In the genomic region with DNA sequence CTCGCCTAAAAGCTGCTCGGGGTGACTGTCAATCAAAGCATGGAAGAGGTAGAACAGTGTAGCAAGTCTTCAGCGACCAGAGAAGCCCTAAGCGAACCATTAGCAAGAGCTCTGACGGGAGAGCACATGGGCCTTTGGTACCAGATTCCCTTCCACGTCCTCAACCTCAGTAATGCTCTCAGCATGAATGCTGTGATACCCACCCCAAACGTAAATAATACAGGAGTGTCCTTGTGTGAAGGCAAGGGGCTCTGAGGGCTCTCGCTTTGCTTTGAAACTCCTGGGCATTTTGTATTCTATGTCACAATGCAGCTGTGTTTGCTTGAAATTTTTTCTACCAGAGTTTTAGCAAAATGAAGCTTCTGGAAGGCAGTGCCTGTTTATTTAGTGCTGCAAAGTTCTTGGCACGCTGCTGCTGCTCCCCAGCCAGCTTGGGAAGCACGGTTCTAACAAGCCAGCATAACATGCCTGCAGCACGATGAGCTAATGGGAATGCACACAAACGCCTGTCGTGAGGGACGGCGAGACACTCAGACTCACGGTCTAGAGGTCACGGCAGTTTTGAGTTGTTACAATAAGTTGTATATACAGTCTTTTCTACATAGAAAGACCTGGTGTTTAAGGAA, we compare ENCODE assay signal across 10 mouse cellular contexts. TPM values are rescaled to one million over a fixed set of nuclear protein-coding genes. Genes with fewer than 3 reads are reported as not detected.
DNase-seq lines count a peak whose midpoint lies in the region; ATAC-seq and TF ChIP-seq lines count a peak whose summit lies in the region.
"Had no signal": no experiment of that assay in that cellular context is flagged by ENCODE, and none has a peak within 500 bp of the region (broad histone marks: within the 10 kb centered on the region; RNA-seq: fewer than 3 reads in every experiment).

No protein-coding gene starts in this region.

- peak; percentile 61 for DNase-seq in brain, embryonic 14.5 days (ENCODE audit: low read depth)
- DNase-seq in lung, postnatal 14 days: peak; percentile 64
- DNase-seq in midbrain, embryonic 14.5 days: no peak
- DNase-seq in kidney, adult 8-10 months: no peak
- DNase-seq in spleen, adult 18-20 months: no peak

- H3K4me3 ChIP-seq in intestine, embryonic 15.5 days (replicated peaks): no peak overlapping the region
- no peak overlapping the region for H3K4me3 ChIP-seq in intestine, postnatal 0 days (ENCODE audit: low read depth, low read length)
- H3K4me3 ChIP-seq in heart, embryonic 16.5 days (ENCODE audit: low read length): no peak overlapping the region
- H3K4me3 ChIP-seq in midbrain, embryonic 14.5 days (replicated peaks; ENCODE audit: low read depth, low read length): no peak overlapping the region
- H3K4me3 ChIP-seq: liver, embryonic 12.5 days had no signal

- H3K4me2 ChIP-seq in intestine, embryonic 15.5 days (replicated peaks): no peak overlapping the region
- H3K4me2 ChIP-seq in intestine, postnatal 0 days (replicated peaks; ENCODE audit: low read depth): no peak overlapping the region
- H3K4me2 ChIP-seq in heart, embryonic 16.5 days (ENCODE audit: low read depth, low read length): no peak overlapping the region
- H3K4me2 ChIP-seq in midbrain, embryonic 14.5 days (ENCODE audit: low read length): no peak overlapping the region
- H3K4me2 ChIP-seq: liver, embryonic 12.5 days had no signal

- TF ChIP-seq POLR2A in brain, embryonic 14.5 days (IDR thresholded peaks at IDR 0.05; ENCODE audit: borderline replicate concordance, extremely low read depth, insufficient read depth, insufficient read length, poor library complexity, severe bottlenecking): no peak

- H3K9ac ChIP-seq in intestine, embryonic 15.5 days: no peak overlapping the region
- H3K9ac ChIP-seq in intestine, postnatal 0 days (ENCODE audit: low read depth, low read length): no peak overlapping the region
- H3K9ac ChIP-seq in heart, embryonic 16.5 days (ENCODE audit: low read length): no peak overlapping the region; the same call in 1 of the 2 replicates
- no peak overlapping the region for H3K9ac ChIP-seq in midbrain, embryonic 14.5 days (replicated peaks; ENCODE audit: low read length)
- H3K9ac ChIP-seq: liver, embryonic 12.5 days had no signal

- H3K36me3 ChIP-seq in intestine, embryonic 15.5 days: peaks cover 9% of the 10 kb centered on the region
- peaks cover 37% of the 10 kb centered on the region for H3K36me3 ChIP-seq in intestine, postnatal 0 days (ENCODE audit: control insufficient read depth, insufficient read depth)
- H3K36me3 ChIP-seq in heart, embryonic 16.5 days (ENCODE audit: control insufficient read depth, insufficient read depth): peaks cover 28% of the 10 kb centered on the region
- H3K36me3 ChIP-seq in midbrain, embryonic 14.5 days (ENCODE audit: control insufficient read depth, insufficient read depth, low read length): peaks cover 26% of the 10 kb centered on the region

- no peaks in the 10 kb centered on the region for H3K9me3 ChIP-seq in intestine, embryonic 15.5 days
- no peaks in the 10 kb centered on the region for H3K9me3 ChIP-seq in intestine, postnatal 0 days (ENCODE audit: control insufficient read depth)
- no peaks in the 10 kb centered on the region for H3K9me3 ChIP-seq in heart, embryonic 16.5 days (replicated peaks; ENCODE audit: control insufficient read depth, low read length)
- H3K9me3 ChIP-seq in midbrain, embryonic 14.5 days (ENCODE audit: control insufficient read depth, low read length): no peaks in the 10 kb centered on the region
- H3K9me3 ChIP-seq: liver, embryonic 12.5 days had no signal

- no peak for ATAC-seq in intestine, embryonic 15.5 days
- no peak for ATAC-seq in intestine, postnatal 0 days
- no peak for ATAC-seq in heart, embryonic 16.5 days (replicated peaks; ENCODE audit: extremely low read depth, insufficient read depth, low FRiP score)
- ATAC-seq in midbrain, embryonic 14.5 days (ENCODE audit: low FRiP score, low TSS enrichment): no peak
- ATAC-seq: liver, embryonic 12.5 days had no signal

- TF ChIP-seq CTCF in intestine, postnatal 0 days (IDR thresholded peaks at IDR 0.05; ENCODE audit: low read depth): no peak
- no peak for TF ChIP-seq CTCF in brain, embryonic 14.5 days (IDR thresholded peaks at IDR 0.05; ENCODE audit: borderline replicate concordance, extremely low read depth, insufficient read depth, insufficient read length)

- no peaks in the 10 kb centered on the region for H3K27me3 ChIP-seq in intestine, embryonic 15.5 days (replicated peaks)
- no peaks in the 10 kb centered on the region for H3K27me3 ChIP-seq in intestine, postnatal 0 days (replicated peaks; ENCODE audit: control insufficient read depth, insufficient read depth, low read length)
- H3K27me3 ChIP-seq in heart, embryonic 16.5 days (ENCODE audit: control insufficient read depth, insufficient read depth, low read length): no peaks in the 10 kb centered on the region
- H3K27me3 ChIP-seq in midbrain, embryonic 14.5 days (ENCODE audit: control insufficient read depth, insufficient read depth, low read length): no peaks in the 10 kb centered on the region
- H3K27me3 ChIP-seq: liver, embryonic 12.5 days had no signal

- no peaks in the 10 kb centered on the region for H3K4me1 ChIP-seq in intestine, embryonic 15.5 days (replicated peaks)
- H3K4me1 ChIP-seq in intestine, postnatal 0 days (replicated peaks; ENCODE audit: control insufficient read depth, insufficient read depth, low read length): no peaks in the 10 kb centered on the region
- 0 out of 2 replicates have a peak, but pooled peaks cover 2% of the 10 kb centered on the region for H3K4me1 ChIP-seq in heart, embryonic 16.5 days (ENCODE audit: control insufficient read depth, insufficient read depth, low read length)
- H3K4me1 ChIP-seq in midbrain, embryonic 14.5 days (ENCODE audit: control insufficient read depth, insufficient read depth, low read length): no peaks in the 10 kb centered on the region
- H3K4me1 ChIP-seq: liver, embryonic 12.5 days had no signal

- WGBS in intestine, embryonic 15.5 days: 68% methylated on average over 17 of the region's 17 CpGs
- 65% methylated on average over 17 of the region's 17 CpGs for WGBS in intestine, postnatal 0 days
- WGBS in heart, embryonic 16.5 days: 68% methylated on average over 17 of the region's 17 CpGs
- WGBS in midbrain, embryonic 14.5 days: 88% methylated on average over 17 of the region's 17 CpGs

- peak overlapping the region; percentile 17; the same call in 1 of the 2 replicates for H3K27ac ChIP-seq in intestine, embryonic 15.5 days
- H3K27ac ChIP-seq in intestine, postnatal 0 days (ENCODE audit: low read depth, low read length): no peak overlapping the region
- H3K27ac ChIP-seq in heart, embryonic 16.5 days (ENCODE audit: low read length): peak overlapping the region; percentile 42; the same call in 1 of the 2 replicates
- H3K27ac ChIP-seq in midbrain, embryonic 14.5 days (replicated peaks; ENCODE audit: low read depth, low read length): no peak overlapping the region
- H3K27ac ChIP-seq: kidney, postnatal 0 days; liver, embryonic 12.5 days had no signal

RNA-seq across cellular contexts. Expression of gene Cep152, which starts 18.6 kb away (rescaled TPM):
- polyA plus RNA-seq in intestine, embryonic 15.5 days (2015; fragmentation: Nextera tagmentation; extraction: Ambion mirVana): 4.7 TPM in 2 replicates
- 0.98 and 1.3 TPM in 2 replicates for polyA plus RNA-seq in intestine, postnatal 0 days (2015; fragmentation: Nextera tagmentation; extraction: Ambion mirVana)
- 3.5 and 4.4 TPM in 2 replicates for polyA plus RNA-seq in brain, embryonic 14.5 days (2012; rRNA removed)
- polyA plus RNA-seq in heart, embryonic 16.5 days (2015; fragmentation: Nextera tagmentation; extraction: Ambion mirVana): 4.2 and 4.7 TPM in 2 replicates
- 2.2 and 3.9 TPM in 2 replicates for polyA plus RNA-seq in midbrain, embryonic 14.5 days (2014; fragmentation: Nextera tagmentation; extraction: Ambion mirVana)

Comparison
In these comparisons a context has a peak if more than half of its experiments do, and no peak if none do; other contexts are left out.
1. H3K27ac ChIP-seq: peak in intestine, embryonic 15.5 days (single experiment) and heart, embryonic 16.5 days (single experiment); none in intestine, postnatal 0 days (single experiment) and midbrain, embryonic 14.5 days (single experiment).
2. DNase-seq: peak in brain, embryonic 14.5 days (single experiment) and lung, postnatal 14 days (single experiment); none in midbrain, embryonic 14.5 days (single experiment), kidney, adult 8-10 months (0 of 2) and spleen, adult 18-20 months (0 of 2).